Mouse (Mus musculus): Measurements from ENCODE around the gene Rogdi. TPM values are rescaled to one million over a fixed set of nuclear protein-coding genes. Genes with fewer than 3 reads are reported as not detected.
A peak's percentile ranks its signal among the peaks of the same experiment; 100 is the strongest.

Rogdi gene
- 32.0 and 37.3 TPM in 2 replicates for total RNA-seq (2021)
- long read RNA-seq, experiment 1, transcript Rogdi-207 (11 exons, 1,355 nt) = major isoform, 32 of 40 reads
- long read RNA-seq, experiment 1, partial matches to known transcripts = 1 of 40 reads
- long read RNA-seq, experiment 1, other reads (novel, unspliced or antisense) = 7 of 40 reads
- long read RNA-seq, experiment 2, transcript Rogdi-207 (11 exons, 1,355 nt) = major isoform, 33 of 42 reads
- long read RNA-seq, experiment 2, partial matches to known transcripts = 1 of 42 reads
- long read RNA-seq, experiment 2, other reads (novel, unspliced or antisense) = 8 of 42 reads

DNA sequence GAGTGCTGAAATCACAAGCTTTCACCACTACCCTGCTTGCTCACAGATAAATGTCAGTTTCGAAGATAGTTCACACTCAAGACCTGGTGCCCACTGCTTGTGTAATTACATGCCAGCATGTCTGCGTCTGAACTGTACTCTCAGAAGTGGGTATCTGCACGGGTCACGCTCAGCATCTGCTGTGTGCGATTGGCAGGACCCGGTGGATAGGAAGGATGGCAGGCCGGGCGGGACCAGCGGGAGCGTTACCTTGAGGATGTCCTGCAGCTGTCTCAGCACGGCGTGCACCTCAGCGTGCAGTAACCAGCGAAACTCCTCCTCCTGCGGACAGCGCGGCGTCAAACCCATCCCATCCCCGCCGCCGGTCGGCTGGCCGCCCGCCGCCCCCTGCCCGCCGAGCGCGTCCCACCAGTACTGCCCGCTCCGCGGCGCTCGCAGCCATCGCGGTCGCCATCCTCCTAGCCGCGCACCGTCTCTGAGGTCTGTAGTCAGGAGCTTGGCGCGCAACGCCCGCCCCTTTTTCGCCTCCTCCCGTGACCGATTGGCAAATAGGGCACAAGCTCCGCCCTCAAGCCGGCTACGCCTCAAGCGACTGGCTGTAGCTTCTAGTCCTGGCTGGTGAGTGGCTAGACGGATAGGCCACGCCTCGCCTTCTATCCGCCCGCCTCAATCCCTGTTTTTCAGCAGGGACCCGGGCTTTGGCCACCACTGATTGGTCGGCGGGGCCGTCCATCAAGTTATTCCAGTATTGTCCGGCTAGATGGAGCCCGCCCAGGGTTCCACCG lies at the start of gene Rogdi:
Rogdi (minus strand) TSS at position 500 of the 785 bp plus-strand sequence.
- DNase-seq = peak; percentile 98

DNA sequence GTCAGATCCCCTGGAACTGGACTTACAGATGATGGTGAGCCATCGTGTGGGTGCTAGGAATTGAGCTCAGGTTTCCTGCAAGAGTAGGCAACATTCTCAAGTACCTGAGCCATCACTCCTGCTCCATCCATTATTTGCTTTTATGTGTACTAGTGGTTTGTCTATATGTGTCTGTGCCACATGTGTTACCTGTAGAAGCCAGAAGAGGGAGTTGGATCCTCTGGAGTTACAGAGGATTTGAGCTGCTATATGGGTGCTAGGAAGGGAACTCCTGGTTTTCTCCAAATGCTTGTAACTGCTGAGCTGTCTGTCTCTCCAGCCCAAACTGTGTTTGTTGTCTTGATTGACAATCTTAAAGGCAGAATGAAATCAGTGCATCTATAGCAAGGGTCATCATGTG lies 44.8 kb upstream of the Rogdi start:
- DNase-seq = peak; percentile 24

DNA sequence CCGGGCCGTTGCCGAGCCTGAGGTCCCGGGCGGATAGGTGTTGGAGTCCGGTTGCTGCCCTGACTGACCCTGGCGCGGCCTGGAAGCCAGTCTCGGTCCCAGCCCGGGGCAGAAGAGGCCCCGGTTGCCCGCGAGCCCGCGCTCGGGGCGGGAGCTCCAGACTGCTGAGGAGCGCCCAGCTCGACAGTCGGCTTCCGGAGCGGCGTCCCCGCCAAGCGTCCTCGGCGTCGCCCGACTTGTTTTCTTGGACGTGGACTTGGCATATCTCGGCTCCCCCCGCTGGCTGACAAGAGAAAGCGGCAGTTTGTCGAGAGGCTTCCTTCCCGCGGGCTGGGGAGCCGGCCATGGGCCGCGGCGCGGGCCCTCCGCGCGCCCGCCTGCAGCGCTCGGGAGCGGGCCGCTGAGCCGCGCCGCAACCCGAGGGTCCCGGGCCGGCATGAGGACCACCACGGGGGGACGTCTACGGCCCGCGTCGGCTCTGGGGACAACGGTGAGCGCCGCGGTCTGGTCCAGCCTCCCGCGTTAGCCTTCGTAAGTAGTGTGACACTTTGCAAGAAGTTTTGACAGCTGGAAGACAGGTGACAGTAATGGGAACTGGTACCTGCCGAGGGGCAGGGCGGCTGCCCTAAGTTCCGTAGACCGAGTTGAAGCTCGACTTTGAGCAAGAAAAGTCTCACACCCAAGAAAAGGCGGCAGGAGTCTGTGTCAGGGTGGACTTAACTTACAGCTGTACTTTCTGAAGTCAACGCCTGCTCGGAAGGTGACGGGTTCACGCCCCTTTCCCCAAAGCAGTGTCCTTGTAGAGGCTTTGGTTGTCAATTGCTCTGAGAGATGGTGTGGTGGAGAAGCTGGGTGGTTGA lies 37.1 kb upstream of the Rogdi start:
- peak; percentile 90 for DNase-seq

DNA sequence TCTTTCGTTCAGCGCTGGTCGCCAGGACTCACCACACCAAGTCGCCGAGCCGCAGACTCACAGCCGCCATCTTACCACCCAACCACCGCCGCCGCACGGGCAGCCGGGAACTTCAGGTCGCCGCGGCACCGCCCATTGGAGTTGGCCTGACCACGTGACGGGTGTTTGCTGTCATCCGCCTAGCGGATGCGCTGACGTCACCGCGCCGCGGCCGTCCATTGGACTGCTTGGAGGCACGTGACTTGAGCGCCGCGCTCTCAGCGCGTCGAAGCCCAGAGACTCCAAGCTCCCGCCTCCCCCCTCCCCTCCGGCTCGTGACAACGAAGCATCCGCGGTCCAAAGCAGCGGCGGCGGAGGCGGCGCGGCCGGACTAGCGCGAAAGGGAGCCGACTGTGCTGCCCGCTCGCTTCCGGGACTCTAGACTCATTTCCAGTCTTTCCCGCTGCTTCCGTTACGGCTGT lies 36.5 kb upstream of the Rogdi start, which contains the start of the genes Glyr1 and Ubn1:
Glyr1 (minus strand) TSS at position 90 of the 461 bp plus-strand sequence.
Ubn1 (plus strand) TSS at position 284 of the 461 bp plus-strand sequence.
- DNase-seq = peak; percentile 99

DNA sequence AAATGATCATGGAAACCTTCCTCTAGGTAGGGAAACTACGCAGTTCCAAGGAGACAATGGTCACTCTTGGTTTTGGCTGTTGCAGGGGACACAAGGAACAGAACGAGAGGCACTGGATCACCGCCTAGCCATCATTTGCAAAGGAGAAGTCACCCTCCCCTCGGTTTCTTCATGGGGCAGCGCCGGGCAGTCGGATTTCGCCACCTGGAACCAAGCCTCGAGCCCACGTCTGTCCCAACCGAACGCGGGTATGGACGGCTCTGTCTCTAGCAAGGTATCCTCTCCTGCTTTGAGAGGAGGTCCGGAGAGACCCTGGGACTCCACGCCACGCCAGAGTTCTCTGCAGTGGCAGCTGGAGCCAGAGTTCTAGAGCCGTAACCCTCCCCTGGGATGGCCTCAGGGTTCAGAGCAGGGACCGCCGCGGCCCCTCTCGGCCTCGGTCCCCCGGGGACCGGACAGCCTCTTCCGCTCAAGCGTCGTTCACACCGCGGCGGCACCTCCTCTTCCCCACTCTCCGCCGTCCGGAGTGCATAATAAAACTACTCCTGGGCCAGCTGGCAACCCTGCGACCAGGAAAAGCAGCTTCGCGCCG lies 35.9 kb upstream of the Rogdi start:
- DNase-seq = no peak

DNA sequence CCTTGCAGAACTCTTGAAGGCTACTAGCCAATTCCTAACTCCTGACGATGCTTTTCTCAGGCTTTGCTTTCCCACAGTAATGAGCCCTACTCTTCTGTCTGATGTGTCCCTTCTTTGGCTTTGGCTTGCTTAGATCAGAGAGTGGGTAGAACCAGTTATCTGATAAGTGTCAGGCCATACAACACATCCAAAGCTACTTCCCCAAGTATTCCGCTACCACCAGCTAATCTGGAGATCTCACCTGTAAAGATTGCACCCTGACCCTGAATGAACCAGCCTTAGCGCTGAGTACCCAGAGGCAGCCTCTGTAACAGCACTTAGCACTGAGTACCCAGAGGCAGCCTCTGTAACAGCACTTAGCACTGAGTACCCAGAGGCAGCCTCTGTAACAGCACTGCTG lies 32.0 kb upstream of the Rogdi start:
- no peak for DNase-seq

DNA sequence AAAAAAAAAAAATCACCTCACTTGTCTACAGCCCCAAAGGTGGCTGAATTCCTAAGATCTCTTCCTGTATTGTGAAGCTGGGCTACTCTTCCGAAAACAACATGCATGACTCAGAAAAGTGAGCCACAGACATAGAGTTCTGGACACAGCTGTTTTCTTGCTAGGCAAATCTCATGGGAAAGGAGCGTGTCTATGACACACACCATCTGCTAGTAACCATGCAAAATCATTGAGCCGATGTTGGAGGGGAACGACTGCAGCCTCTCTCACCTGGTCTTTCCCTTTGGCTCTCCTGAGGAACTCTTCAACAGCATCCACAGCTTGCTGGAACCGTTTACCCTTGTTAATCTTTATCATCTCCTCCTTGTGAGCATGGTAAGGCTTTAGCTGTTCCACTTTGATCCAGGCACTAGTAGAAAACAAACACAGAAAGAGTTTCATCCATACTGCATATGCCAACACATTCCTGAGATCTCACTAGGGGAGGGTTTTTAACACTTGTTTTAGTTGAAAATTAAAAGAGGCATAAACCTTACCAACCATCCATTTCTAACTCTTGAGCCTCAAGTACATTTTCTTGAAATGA lies 23.4 kb upstream of the Rogdi start:
- no peak for DNase-seq

DNA sequence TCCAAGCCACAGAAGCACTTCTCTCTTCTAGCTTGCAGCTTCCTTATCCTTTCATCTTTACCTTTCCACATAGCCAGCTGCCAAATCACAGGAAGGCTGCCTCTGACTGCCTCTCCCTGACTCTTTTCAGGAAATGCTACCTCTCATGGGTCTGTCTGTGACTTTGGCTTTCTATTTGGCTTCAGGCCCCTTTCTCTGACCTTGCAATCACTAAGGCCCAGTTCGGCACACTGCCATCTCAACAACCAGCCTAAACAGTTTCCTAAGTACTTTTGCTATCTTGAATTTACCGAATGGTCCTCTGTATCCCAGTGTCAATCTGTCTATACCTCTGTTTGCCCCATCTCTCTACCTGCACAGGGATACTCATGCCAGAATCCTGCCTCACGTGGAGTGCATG lies 22.2 kb upstream of the Rogdi start:
- DNase-seq = peak; percentile 59

DNA sequence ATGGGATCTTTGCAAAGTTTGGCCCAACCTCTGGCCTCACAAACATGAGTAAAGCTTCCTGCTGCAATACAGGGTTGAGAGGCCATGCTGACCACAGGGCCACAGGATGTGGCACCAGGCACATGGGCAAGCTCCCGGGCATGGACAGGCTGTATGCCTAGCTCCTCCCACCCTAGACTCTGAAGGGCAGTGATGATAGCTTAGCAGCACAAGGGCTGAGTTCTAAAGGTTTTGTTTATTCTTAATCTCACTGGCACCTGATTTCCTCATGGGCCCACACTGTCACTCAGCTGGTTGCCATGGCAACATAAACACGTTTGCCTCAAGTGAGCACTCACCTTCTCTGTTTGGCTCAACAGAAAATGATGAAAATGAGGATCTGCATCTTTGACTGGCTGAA lies 16.5 kb upstream of the Rogdi start:
- DNase-seq = no peak

DNA sequence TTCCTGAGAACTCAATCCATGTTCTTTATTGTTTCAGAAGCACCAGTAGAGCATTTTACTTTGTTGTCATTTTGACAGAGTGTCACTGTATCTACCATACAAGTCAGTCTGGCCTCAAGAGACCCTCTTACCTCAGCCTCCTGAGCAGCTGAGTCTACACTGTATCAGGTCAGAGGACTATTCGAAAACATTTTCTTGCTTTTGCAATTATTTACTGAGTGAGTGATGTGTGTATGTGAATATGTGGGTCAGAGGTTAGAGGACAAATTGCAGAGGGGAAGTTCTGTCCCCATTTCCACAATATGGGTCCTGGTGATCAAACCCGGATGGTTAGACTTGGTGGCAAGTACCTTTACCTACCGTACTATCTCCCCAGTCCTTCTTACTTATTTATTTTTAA lies 10.7 kb upstream of the Rogdi start:
- DNase-seq = no peak

DNA sequence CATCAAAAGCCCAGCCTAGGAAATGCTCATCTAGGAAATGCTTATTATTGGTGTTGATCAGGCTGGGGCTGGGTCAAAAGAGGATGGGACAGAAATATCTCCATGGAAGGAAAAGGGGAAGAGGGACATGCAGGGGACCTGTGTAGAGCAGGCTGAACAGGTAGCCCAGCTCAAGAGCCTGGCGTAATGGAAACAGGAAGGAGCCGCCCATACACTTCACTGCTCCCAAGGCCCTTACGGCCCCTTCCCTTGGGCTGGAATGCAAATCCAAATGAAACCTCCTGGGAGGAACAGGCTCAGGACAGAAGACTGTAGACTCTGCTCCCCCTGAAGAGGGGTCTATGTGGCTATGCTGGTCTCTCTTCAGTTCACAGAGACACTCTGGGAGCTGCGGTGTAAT lies 1.2 kb upstream of the Rogdi start:
- DNase-seq = no peak

DNA sequence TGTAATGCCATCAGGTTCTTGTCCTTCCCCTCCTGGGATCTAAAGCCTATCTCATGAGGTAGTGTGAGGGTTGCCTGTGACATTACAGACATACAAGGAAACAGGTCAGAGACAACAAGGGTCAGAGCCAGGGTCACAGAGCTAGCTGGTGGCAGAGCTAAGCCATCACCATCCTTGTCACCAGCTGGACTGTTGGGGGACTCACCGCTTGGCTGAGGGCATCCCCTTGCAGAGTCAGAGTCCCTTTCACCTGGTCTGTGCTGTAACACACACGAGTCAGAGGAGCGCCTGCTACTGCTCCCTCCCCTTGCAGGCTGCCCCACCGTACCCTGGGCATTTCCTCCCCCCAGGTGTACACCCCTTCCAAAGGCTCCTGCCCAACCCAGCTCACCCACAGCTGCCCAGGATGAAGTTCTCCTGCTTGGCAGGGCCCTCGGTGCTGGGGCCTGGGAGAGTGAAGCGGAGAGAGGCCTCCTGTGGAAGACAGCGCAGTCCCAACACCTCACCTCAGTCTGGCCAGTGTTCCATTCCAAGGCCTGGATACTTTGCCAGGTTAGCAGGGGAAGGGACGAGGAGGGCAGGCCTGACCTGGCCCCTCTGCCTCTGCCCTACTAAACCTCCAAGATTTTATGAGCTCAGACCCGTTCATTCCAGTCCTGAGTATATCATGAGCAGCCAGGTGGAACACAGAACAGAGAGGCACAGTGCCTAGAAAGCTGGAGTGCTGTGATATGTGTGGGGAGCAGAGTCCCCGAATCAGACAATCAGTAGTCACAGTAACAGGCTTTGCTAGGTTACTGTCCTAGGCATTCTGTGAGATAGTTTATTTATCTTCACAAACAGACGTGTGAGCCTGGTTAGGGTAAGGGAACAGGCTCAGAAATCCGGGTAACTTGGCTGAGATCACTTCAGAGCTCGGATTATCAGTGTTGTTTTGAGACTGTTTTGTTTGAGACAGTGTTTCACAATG lies 1.0 kb downstream of the Rogdi start:
- no peak for DNase-seq

DNA sequence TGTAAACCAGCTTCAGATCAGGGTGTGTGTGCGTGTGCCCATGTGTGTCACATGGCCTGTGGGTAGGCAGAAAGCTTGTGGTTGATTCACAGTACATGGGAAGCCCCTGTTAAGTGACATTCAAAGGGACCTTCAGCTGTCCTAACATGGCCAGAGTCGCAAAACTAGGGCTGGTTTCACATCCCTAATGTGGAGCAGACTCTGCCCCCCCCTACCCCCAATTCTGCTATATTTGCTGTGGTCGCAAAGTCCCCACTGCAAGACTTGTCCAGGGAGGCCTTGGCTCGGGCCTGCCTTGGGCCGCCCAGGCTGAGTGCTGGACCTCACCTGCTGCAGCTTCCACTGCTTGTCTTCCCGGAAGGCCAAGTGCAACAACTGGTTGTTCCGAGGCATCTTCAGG lies 2.1 kb downstream of the Rogdi start:
- DNase-seq = no peak

DNA sequence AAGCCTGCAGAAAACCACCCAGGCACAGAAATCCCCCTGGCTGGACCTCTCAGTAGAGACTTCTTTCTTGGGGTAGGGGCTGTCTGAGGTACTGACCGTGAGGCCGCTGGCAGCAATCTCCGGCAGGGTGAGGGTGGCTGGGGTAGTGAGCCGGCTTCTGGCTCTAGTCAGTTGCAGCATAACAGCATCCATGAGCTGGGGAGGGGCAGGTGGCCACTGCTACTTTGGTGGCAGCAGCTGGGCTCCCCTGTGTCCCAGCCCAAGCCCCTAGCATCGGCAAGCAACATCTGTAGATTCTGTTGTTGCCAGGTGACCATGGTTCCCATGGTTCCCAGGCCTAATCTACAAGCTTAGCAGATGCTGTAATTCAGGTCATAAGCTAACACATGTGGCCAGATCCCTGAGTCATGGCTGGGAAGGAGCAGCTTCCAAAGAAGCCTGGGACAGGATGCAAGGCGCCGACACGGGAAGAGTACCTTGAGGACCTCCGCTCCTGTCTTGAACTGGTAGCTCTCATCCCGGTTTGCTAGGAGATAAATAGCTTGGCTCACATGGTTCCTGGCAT lies 2.9 kb downstream of the Rogdi start:
- DNase-seq = no peak

DNA sequence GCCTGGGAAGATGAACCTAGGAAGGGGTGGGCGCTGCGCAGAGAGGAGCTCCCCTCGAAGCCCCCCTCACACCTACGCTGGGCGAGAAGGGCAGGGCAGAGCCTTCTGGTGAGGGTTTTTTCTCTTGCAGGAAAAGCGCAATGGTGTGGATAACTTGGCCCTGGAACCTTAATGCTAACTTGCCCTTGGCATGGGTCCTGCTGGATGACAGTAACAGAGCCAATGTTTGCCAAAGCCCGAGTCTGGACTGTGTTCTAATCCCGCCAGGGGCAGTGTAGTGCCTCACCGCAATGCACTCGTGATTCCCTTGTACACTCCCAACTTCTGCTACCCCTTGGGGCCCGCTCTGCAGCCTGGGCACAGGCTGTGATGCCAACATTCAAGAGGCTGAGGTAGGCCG lies 5.3 kb downstream of the Rogdi start:
- no peak for DNase-seq

DNA sequence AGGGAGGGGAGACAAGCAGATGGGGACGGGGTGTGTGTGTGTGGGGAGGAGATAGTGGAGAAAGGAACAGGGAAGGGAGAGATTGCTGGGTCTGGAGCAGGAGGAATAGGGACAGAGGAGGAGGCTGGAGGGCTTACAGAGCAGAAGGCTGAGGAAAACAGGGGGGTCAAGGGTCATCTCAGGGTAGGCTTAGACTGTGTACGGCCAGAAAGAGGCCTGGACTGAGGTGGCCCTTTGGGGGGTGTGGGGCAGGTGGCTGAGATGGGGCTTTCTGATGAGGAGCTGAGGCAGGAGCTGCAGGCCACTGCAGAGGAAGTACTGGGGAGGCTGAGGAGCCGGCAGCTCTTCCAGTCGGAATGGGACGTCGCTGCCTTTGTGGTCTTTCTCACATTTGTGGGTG lies 5.9 kb downstream of the Rogdi start:
- no peak for DNase-seq

DNA sequence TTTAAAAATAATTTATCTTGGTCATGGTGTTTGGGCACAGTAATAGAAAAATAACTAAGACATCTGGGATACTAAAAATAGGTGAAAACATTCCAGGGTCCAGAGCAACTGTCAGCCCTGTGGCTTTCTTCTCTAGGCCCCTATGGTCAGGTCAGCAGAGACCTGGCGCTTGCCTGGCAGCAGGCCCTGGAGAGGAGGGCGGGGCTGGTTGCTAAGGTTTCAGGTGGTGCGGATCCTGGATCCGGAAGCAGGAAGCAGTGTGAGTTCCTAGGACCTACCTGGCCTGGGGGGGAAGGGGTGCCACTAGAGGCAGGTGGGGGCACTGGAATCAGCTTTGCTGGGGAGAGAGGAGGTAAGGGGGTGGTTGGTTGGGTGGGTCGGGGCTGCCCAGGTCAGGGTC lies 6.3 kb downstream of the Rogdi start, which contains the start of gene Smim22:
Smim22 (plus strand) TSS at position 222 of the 400 bp plus-strand sequence.
- no peak for DNase-seq

DNA sequence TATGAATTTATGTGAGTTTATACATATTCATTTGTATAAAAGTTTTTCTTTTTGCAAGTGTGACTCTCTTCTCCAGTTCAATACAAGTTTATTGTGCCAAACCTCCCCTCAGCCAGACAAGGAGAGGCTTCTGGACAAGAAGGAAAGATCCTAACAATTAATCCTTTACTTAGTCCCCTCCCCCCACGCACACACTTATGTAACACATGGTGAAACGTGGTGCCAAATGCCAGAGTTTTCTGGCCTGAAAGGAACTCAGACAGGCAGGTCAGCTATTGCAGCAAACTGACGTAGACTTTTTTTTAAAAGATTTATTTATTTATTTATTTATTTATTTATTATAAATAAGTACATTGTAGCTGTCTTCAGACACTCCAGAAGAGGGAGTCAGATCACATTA lies 12.7 kb downstream of the Rogdi start:
- DNase-seq = peak; percentile 45

DNA sequence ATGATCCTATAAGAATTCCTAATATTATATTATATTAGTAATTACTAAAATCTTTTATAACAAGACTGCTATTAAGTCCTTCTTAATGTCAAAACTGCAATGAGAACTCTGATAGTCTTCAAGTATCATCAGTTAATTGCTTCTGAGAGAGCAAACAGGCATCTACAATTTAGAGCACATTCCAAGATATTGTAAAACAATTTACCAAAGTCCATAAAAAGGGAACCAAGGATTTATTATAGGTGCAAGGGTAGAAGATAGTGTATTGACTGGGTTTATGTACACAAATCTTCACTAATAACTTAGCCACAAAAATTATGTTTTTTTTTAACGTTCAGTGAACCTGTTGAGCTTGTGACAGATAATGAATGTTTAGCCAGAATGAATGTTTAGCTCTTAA lies 14.4 kb downstream of the Rogdi start:
- DNase-seq = no peak

DNA sequence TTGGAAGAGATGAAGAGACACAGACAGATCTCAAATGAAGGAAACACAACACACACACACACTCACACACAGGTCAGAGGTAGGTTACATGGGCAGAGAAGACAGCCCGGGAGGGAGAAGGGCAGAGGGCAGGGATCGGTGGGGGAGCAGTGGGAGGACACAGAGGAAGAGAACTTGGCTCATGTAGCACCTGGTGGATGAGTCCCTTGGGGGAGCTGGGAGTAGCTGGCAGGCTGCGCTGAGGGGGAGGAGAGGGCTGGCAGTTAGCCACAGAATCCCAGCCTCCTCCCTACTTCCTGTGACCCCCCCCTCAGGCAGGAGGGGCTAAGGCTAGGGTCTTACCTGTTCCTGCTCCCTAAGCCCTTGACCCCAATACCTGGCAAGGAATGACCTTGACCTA lies 15.8 kb downstream of the Rogdi start, which contains the start of gene Sept12:
Sept12 (minus strand) TSS at position 300 of the 400 bp plus-strand sequence.
- peak; percentile 58 for DNase-seq
